Mouse (Mus musculus): ENCODE measurements around the gene Plcl1.

Gene Plcl1

DNA sequence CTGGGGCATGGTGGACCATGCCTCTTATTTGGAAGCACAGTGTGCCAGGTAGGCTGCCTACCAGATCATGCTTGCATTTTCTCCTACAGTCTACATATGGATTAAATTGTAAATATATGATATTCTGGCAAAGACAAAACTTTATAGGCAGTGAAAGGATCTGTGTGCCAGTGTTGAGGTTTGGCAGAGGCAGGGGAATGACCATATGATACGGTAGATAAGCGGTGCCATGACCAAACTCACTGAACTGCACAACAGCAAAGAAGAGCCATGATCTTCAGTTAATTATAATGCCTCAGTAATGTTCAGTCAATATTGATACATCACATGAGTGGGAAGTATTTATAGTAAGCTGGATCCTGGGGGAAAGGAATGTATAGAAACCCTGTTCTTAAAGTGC, 212.1 kb downstream of the Plcl1 start:
- DNase-seq (ENCODE audit: low read depth): no peak

DNA sequence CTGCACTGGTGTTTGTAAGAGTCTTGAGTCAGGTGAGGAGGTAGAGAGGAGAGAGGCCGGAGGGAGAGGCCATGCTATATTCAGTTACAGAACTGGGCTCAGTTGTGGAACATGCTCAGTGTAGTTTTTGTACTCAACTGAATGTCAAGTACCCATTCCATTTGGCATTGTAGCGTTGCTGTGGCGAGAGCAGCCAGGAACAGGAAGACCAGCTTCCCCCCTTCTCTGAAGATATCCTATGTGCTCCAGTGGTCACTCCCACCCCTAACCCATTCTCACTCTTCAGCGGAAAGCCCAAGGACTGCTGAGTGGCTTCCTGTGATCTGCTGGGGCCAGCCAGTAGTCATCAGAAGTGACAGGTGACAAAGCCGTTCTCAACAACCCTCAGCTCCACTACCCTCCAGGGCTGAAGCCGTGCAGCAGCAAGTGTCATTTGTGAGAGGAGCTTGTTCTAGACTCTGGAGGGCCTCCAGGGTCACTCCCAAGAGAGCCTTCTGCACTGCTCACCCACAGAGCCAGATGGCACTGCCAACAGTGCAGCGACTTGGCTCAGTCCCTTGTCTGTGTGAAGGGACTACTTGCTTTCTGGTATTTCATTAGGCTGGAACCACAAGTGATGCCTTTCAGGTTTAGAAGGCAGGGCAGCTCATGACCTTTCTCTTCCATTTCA, 213.0 kb downstream of the Plcl1 start:
- no peak for DNase-seq (ENCODE audit: low read depth)

DNA sequence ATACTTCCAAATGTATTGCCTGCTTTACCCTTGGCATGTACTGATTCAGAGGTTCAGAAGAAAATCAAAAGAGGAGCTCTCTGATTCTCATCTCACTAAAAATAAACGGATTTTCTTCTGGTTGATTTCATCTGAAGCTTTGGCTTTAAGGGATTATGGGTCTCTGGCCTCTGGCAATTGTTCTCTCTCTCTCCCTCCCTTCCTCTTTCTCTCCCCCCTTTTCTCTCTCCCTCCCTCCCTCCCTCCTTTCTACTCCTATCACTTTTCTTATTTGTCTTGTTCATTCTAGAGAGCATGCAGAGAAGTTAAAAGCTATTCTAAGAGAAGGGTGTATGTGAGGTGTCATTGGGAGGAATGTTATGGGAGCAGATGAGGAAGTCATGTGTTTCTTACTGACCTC, 225.8 kb downstream of the Plcl1 start:
- no peak for DNase-seq (ENCODE audit: low read depth)

DNA sequence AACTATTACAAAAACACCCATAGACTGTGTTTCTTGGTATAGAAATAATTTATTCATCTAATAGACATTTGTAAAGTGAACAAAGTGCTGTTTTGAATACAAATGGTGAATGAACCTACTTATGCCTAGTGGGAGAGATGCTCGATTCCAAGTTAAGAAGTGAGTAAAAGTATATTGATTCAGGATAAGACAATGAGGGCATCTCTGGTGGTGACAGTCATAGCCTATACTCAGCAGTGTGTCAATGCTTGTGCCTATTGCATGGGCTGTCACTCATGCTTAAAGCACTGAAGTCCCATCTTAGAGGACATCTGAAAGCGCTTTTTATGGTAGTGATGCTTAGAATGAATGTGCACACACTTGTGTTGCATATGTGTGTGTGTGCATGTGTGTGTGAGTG, 226.3 kb downstream of the Plcl1 start:
- no peak for DNase-seq (ENCODE audit: low read depth)

DNA sequence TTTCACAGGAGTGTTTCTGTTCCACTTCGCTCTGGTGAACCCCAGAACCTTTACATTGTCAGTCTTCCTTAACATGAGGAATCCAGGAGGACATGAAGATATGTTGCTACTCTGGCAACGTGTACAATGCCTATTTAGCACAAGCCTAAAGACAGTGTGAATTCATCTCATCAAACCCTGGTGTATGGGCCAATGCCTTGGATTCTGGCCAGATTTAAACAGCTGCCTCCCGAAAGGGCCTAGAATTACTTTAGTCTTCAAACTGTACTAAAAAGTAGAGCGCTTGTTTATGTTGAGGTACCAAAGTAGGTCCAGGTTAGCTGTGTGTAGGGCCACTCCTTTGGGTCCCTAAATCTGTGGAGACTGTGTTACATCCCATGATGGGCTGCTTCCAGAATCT, 227.6 kb downstream of the Plcl1 start:
- DNase-seq (ENCODE audit: low read depth): no peak

DNA sequence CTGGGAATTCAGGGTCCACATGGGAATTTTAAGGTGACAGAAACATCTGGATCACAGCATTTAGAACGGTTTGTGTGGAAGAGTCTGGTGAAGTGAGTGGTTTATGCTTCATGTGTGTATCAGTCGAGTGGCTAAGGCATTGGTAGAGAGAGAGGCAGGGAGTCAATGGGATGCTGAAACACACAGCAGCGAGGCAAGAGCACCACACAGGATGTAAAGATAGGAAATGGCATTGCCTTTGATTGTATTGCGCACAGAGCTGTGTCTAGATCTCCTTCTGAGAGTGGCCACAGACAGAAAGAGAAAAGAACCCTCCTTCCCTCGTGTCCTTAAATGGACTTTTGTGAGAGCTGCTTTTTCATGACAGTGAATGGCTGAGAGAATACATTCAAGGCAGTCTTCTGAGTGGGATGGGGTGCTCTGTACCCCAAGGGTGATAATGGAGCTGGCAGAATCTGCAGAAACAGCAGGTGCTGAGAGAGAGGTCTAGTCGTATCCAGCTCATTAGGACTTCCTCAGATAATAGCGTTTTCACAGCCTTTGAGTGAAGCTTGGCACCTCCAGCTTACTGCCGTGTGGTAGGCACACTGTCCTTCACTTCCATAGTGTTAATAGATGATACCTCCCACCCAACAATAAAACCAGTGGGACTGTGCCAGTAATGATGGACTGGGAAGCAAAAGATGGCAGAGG, 253.9 kb downstream of the Plcl1 start:
- no peak for DNase-seq (ENCODE audit: low read depth)

DNA sequence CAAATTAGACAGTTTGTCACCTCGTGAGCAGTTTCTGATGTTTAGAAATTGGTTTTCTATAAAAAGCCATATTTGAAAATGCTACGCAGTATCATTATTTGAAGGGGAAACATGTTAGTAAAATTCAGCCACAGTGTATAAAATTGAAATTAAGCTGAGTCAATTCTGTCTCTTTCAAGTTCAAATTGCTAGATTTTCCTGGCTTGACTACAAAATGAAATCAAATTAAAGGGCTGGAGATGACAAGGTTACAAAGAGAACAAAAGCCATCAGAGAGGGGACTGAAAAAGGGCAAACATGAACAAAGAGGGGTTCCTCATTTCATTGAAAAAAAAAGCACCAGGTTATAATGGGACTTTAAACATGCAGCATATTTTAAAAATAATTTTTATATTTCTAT, 255.7 kb downstream of the Plcl1 start:
- no peak for DNase-seq (ENCODE audit: low read depth)

DNA sequence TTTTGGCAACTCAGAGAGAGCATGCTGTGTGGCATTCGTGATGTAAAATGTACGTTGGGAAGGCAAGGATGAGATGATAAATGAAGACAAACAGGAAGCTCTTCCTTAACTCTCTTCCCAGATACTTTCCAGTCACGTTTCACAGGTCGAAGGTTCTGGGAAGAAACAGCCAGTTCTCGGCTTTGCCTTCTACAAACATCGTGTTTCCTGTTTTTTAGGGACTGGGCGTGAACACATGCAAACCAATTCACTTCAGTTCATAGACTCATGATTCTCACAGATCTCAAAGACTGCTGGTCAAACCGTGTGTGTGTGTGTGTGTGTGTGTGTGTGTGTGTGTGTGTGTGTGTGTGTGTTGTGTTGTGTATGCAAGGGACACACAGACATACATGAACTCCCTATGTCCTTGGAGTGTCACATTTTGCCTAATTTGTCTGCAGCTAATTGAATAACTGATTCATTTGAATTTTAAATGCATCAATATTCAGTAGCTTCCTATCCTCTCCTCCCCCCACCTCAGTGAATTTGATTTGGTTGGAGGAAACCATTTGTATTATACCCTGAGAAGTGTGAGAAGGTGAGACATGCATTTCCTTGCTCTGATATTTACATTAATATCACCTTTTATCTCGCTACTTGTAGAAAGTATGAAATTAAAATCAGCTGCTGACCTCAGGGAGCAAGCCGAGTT, 259.6 kb downstream of the Plcl1 start:
- no peak for DNase-seq (ENCODE audit: low read depth)

DNA sequence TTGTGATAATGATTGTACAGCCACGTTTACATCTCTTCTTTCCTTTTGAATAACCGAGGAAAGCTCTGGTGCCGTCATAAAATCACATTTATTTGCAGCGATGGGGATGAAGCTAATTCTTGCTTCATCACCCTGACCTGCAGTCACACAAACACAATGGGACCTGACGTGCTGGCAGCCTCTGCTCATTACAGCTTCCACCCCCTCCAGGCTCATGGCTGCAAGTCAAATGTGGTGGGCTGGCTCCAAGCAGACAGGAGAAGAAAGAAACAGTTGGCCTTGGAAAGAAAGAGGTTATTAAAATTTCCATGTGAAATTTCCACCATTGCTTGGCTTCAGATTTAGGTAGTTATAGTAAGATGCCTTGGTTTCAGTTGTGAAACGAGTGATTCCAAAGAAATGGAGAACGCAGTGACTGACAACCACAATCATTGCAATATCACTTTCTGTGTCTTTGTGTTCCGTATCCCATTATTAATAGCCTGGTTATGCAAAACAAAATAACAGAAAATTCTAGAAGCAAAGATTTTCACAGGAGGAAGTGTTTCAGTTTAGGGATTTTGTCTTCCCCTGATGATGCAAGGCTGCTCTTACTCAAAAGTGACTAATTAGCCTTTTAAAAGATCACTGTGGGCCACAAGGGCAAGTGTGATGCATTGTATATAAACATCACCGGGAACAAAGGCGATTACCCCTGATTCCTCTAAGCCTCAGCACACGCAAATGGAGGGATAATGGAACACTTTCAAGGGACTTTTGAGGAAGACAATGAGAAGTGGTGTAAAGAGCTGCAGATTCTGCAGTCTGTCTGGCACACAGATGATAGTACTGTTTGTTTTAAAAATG, 260.3 kb downstream of the Plcl1 start:
- DNase-seq (ENCODE audit: low read depth): no peak

DNA sequence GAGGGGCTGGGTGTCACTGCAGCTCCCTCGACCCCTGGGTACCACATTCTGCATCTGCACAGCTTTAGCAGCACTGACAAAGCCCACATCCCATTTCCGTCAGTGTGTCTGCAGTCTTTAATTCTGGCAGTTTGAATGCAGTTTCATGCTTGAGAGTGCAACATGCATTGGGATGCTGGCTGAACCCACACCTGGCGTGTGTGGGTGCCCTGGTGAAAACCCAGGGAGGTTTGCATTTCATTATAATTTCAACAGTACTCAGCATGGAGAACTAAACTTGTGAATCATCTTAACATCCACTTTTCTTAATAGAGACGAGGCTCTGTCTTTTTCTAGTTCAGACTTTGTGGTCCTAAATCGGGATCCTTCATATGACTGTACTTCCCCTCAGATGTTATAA, 261.1 kb downstream of the Plcl1 start:
- DNase-seq (ENCODE audit: low read depth): no peak

DNA sequence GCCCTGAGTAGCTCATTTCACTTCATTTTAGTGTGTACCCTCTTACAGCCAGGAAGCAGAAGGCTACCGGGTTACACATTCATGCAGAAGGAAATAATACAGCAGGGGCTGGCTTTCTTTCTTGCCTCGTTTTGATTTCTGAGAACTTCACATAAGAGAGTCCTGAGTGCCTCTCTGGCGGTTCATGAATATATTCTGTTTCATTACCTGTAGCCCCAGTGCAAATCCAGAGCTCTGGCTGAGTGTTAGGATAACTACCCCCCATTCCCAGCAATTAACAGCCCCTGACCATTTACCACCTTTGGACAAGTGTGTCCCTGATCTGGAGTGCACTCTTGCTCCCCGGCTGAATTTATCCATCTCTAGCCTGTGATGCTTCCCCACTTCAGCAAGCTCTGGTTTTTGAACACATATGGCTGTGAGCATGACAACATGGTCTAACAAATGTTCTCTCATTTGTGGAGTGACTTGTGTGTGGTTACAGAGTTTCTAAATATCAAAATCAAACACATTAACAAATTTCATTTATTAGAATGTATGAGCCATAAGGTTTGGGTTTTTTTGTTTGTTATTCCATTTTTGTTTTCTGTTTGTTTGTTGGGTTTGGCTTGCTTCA, 263.0 kb downstream of the Plcl1 start:
- DNase-seq (ENCODE audit: low read depth): no peak

DNA sequence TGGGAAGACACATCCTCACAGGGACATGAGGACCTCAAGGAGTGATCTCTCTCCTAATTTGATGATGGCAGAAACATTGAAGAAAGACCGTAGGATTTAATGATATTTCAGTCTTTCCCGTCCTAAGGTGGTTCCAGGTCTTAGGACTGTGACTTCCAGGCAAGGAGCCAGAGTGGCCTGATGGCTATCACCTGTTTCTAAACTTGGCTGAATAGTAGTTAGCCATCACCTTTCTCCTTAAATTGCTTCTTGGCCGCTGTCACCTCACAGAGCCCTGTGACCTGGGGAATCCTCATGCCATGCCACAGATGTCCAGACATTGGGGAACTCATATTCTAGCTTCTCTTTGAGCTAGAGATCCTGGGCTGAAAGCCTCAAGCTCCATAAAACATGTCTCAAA, 277.0 kb downstream of the Plcl1 start:
- no peak for DNase-seq (ENCODE audit: low read depth)

DNA sequence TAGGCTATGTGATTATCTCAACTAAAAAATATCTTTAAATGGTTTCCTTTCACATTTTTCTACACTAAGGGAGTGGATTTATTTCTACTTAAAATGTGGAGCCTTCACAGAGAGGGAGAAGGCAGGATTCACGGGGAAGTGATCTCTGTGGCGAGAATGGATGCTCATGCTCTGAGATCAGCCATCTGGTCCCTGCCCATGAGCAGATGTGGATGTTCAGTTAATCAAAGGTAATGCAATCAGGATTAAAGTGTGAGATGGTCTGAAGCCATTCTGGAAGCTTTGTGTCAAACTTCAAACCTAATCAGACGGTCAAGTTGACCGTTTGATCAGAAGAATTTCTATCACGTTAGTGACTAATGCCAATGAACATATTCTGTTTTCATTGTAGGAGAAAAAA, 280.5 kb downstream of the Plcl1 start:
- no peak for DNase-seq (ENCODE audit: low read depth)

DNA sequence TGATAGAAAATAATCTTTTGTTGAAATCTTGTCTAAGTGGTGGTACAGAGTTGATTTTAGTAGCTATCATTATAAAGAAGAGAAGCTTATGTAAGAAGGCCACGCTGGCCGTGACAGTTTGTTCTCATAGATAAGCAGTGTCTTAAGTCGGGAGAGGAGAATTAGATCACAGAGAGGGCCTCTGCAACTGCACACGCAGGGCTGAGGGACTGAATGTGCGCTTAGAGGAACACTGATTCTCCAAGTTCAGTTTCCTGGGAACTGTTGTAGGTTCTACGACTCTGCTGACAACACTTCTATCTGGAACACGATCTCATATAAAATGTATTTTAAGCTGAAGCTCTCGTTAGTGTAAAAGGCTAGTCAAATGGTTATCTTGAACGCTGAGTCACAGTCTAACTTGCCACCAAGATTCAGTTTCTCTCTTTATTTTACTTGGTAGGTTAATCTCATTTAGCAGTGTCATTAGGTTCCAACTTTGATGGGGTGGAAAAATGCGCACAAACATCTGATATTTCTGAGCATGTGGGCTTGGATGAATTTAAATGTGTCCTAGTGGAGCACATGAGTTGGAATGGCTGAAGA, 288.0 kb downstream of the Plcl1 start:
- DNase-seq (ENCODE audit: low read depth): no peak

DNA sequence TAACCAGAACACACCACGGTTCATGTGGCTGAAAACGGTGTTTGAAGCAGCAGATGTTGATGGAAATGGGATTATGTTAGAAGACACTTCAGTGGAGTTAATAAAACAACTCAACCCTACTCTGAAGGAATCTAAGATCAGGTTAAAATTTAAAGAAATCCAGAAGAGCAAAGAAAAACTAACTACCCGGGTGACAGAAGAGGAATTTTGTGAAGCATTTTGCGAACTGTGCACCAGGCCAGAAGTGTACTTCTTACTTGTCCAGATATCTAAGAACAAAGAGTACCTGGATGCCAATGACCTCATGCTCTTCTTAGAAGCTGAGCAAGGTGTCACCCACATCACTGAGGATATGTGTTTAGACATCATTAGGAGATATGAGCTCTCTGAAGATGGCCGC, 290.5 kb downstream of the Plcl1 start:
- no peak for DNase-seq (ENCODE audit: low read depth)

DNA sequence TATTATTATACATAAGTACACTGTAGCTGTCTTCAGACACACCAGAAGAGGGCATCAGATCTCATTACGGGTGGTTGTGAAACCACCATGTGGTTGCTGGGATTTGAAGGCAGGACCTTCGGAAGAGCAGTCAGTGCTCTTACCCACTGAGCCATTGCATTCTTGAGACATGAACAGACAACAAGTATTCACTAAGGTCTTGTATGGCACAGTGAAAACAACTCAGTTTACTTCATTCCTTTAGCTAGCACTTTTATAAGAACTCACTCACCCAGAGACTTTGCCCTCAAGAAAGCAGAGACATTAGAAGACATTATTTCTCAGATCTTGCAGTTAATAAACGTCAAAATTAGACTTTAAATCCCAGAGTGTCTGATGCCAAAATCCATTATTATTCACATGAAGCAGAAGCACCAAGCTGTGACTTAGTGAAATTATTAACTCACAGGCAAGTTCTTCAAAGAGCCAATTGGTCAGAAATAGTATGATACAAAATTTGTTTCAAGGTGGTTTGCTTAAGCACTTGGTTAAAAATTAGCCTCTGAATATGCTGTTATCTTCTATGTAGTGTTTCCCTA, 293.8 kb downstream of the Plcl1 start:
- no peak for DNase-seq (ENCODE audit: low read depth)

DNA sequence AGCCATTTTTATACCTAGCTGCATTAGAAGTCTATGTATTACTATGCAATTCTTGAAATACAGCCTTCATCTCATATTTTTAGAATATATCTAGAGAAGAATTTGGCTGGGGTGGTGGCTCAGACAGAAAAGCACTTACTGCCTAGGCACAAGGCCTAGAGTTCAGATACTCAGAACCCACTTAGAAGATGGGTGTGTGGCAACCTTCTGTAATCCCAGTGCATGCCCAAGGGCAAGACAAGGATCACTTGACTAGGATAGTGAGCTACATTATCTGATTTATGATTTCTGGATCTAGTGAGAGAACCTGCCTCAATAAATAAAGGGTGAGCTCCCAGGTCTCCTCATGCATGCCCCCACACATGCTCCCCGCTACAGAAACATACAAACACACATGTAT, 294.3 kb downstream of the Plcl1 start:
- DNase-seq (ENCODE audit: low read depth): no peak

DNA sequence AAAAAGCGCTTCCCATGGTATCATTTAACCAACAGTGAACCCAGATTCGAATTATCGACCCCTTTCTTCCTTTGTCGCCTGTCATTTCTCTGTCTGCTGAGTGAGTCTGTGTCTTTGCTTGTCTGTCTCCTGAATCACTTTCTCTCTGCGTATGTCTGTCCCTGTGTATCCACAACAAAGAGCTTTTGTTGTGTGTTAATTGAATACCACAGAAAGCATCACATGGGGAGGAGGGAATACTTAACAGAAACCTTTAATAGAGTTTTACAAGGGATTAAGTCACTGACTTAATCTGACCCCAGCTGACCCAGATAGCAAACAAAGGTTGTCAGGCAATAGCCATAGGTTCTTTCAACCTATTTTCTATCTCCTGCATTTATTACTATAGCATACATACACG, 295.0 kb downstream of the Plcl1 start:
- DNase-seq (ENCODE audit: low read depth): no peak

DNA sequence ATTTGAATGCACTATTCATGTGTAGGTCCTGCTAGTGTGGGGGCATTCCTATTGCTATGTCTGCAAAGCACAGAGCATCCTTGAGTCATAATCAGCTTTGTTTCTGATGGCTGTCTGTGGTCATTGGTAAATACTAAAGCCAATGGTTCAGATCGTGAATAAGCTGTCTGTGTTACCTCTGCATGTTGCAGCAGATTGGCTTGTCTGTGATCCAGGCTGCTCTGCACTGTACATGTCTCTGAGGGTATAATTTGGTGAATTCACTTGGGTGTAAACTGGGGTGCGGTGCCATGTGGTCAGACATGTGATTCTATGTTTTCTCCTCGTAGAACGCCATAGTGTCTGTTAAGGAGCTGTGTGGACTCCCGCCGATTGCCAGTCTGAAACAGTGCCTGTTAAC, 295.9 kb downstream of the Plcl1 start:
- DNase-seq (ENCODE audit: low read depth): no peak

DNA sequence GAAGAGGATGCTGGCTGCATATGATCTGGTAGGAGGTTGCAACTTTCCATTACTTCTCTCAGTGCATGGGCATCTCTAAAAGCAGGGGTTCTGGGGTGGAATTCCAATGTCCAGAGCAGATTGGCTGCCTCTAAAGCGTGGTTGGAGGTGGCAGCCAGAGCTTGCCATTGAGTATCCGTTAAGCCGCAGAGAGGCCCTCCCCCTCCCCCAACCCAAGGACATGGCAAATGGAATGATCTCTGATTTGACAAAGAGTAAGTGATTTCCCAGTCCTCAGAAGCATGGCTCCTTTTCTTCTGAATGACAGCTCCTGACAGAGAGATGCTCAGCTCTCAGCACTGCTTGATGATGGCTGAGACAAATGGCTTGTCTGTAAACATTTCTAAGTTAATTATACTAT, 296.4 kb downstream of the Plcl1 start:
- no peak for DNase-seq (ENCODE audit: low read depth)

DNA sequence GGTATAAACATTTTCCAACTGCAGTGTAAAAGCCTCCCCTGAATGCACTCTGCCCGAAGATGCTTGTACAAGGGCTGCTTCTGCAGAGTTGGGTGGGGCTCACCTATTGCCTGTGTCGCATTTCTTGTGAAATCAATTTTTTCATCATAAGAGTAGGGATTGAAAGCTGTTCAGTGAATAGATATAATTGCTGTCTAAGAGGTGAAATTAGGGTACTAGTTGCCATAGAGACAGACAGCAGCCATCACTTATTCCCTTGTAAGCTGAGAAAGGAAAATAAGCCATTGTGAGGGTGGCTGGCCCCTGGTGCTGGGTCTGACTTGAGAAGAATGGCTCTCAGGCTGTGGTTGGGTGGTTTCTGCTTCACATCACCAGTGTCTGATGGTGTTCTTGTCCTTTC, 299.0 kb downstream of the Plcl1 start:
- DNase-seq (ENCODE audit: low read depth): no peak

Measured in c-Kit-positive CD71-negative TER-119-negative erythroid progenitor cells, embryonic 14.5 days (primary cell).